17 mouse cellular contexts compared by ENCODE assay signal in genomic region chr13:118506136-118506535, GRCm38 (mm10).
A peak's percentile ranks its signal among the peaks of the same experiment; 100 is the strongest.
DNase-seq lines count a peak whose midpoint lies in the region; ATAC-seq lines count a peak whose summit lies in the region.
"Had no signal": no experiment of that assay in that cellular context is flagged by ENCODE, and none has a peak within 500 bp of the region (broad histone marks: within the 10 kb centered on the region; RNA-seq: fewer than 3 reads in every experiment).

No protein-coding gene starts in this region.

- WGBS in heart, embryonic 11.5 days (ENCODE audit: insufficient replicate concordance) = 82% methylated on average over 4 of the region's 4 CpGs
- WGBS in midbrain, embryonic 14.5 days = 61% methylated on average over 4 of the region's 4 CpGs
- WGBS in midbrain, embryonic 11.5 days = 87% methylated on average over 4 of the region's 4 CpGs

- ATAC-seq in heart, embryonic 11.5 days (replicated peaks; ENCODE audit: insufficient number of reproducible peaks, low FRiP score, low TSS enrichment) = no peak
- peak; percentile 11; the same call in 1 of the 2 replicates for ATAC-seq in midbrain, embryonic 14.5 days (ENCODE audit: low FRiP score, low TSS enrichment)
- ATAC-seq in midbrain, embryonic 11.5 days (ENCODE audit: low FRiP score) = no peak
- ATAC-seq: forebrain, embryonic 16.5 days; intestine, postnatal 0 days; liver, postnatal 0 days had no signal

- H3K27ac ChIP-seq in heart, embryonic 11.5 days (ENCODE audit: low read depth, low read length) = no peak overlapping the region
- H3K27ac ChIP-seq in midbrain, embryonic 14.5 days (replicated peaks; ENCODE audit: low read depth, low read length) = no peak overlapping the region
- H3K27ac ChIP-seq in midbrain, embryonic 11.5 days (ENCODE audit: low read depth, low read length) = no peak overlapping the region
- H3K27ac ChIP-seq: heart, embryonic 15.5 days; hindbrain, embryonic 10.5 days; kidney, postnatal 0 days; layer of hippocampus, adult 2 months; limb, embryonic 15.5 days had no signal

- H3K4me1 ChIP-seq in heart, embryonic 11.5 days (ENCODE audit: control insufficient read depth, insufficient read depth, low read length) = no peaks in the 10 kb centered on the region
- no peaks in the 10 kb centered on the region for H3K4me1 ChIP-seq in midbrain, embryonic 14.5 days (ENCODE audit: control insufficient read depth, insufficient read depth, low read length)
- no peaks in the 10 kb centered on the region for H3K4me1 ChIP-seq in midbrain, embryonic 11.5 days (ENCODE audit: control insufficient read depth, insufficient read depth, low read length)
- H3K4me1 ChIP-seq: heart, embryonic 15.5 days; hindbrain, embryonic 10.5 days; limb, embryonic 15.5 days had no signal

- H3K36me3 ChIP-seq in heart, embryonic 11.5 days (ENCODE audit: control insufficient read depth, insufficient read depth, low read length) = no peaks in the 10 kb centered on the region
- H3K36me3 ChIP-seq in midbrain, embryonic 14.5 days (ENCODE audit: control insufficient read depth, insufficient read depth, low read length) = no peaks in the 10 kb centered on the region
- no peaks in the 10 kb centered on the region for H3K36me3 ChIP-seq in midbrain, embryonic 11.5 days (ENCODE audit: control insufficient read depth, insufficient read depth, low read length)
- H3K36me3 ChIP-seq: heart, embryonic 15.5 days; hindbrain, embryonic 10.5 days; limb, embryonic 15.5 days had no signal

- H3K9me3 ChIP-seq in heart, embryonic 11.5 days (replicated peaks; ENCODE audit: control insufficient read depth, low read length) = no peaks in the 10 kb centered on the region
- H3K9me3 ChIP-seq in midbrain, embryonic 14.5 days (ENCODE audit: control insufficient read depth, low read length) = no peaks in the 10 kb centered on the region
- H3K9me3 ChIP-seq in midbrain, embryonic 11.5 days (ENCODE audit: control insufficient read depth, low read length) = no peaks in the 10 kb centered on the region
- H3K9me3 ChIP-seq: heart, embryonic 15.5 days; hindbrain, embryonic 10.5 days; limb, embryonic 15.5 days had no signal

- no peak overlapping the region for H3K9ac ChIP-seq in heart, embryonic 11.5 days (ENCODE audit: low read depth, low read length)
- H3K9ac ChIP-seq in midbrain, embryonic 14.5 days (replicated peaks; ENCODE audit: low read length) = no peak overlapping the region
- H3K9ac ChIP-seq in midbrain, embryonic 11.5 days (ENCODE audit: low read length) = no peak overlapping the region
- H3K9ac ChIP-seq: heart, embryonic 15.5 days; limb, embryonic 15.5 days; liver, postnatal 0 days had no signal

- peak; percentile 11 for DNase-seq in heart, adult 8-10 months (ENCODE audit: low spot score)
- DNase-seq in midbrain, embryonic 14.5 days = peak; percentile 21
- DNase-seq in midbrain, embryonic 11.5 days (ENCODE audit: low spot score, missing footprints) = no peak
- DNase-seq in gastrocnemius, adult 8-10 months (ENCODE audit: low spot score in 2 of 2) = peak; percentile 15 to 28
- peak; percentile 7 for DNase-seq in retina, embryonic 14.5 days (ENCODE audit: low spot score)
- DNase-seq in layer of hippocampus, adult 8-10 months (ENCODE audit: low spot score in 2 of 2) = no peak
- DNase-seq: cerebellum, adult 2 months; liver, postnatal 0 days had no signal

- H3K4me2 ChIP-seq in heart, embryonic 11.5 days = no peak overlapping the region
- H3K4me2 ChIP-seq in midbrain, embryonic 14.5 days (ENCODE audit: low read length) = no peak overlapping the region
- H3K4me2 ChIP-seq in midbrain, embryonic 11.5 days = no peak overlapping the region
- H3K4me2 ChIP-seq: heart, embryonic 15.5 days; limb, embryonic 15.5 days had no signal

- H3K4me3 ChIP-seq in heart, embryonic 11.5 days (ENCODE audit: low read depth, low read length) = no peak overlapping the region
- H3K4me3 ChIP-seq in midbrain, embryonic 14.5 days (replicated peaks; ENCODE audit: low read depth, low read length) = no peak overlapping the region
- H3K4me3 ChIP-seq in midbrain, embryonic 11.5 days (ENCODE audit: low read depth, low read length) = no peak overlapping the region
- H3K4me3 ChIP-seq: heart, embryonic 15.5 days; hindbrain, embryonic 10.5 days; layer of hippocampus, adult 2 months; limb, embryonic 15.5 days; myocyte had no signal

- no peaks in the 10 kb centered on the region for H3K27me3 ChIP-seq in heart, embryonic 11.5 days (ENCODE audit: control insufficient read depth, insufficient read depth, low read length)
- no peaks in the 10 kb centered on the region for H3K27me3 ChIP-seq in midbrain, embryonic 14.5 days (ENCODE audit: control insufficient read depth, insufficient read depth, low read length)
- H3K27me3 ChIP-seq in midbrain, embryonic 11.5 days (ENCODE audit: control insufficient read depth, insufficient read depth, low read length) = no peaks in the 10 kb centered on the region
- H3K27me3 ChIP-seq: heart, embryonic 15.5 days; limb, embryonic 15.5 days had no signal

Comparison
In these comparisons a context has a peak if more than half of its experiments do, and no peak if none do; other contexts are left out.
1. DNase-seq: peak in heart, adult 8-10 months (single experiment), midbrain, embryonic 14.5 days (single experiment), gastrocnemius, adult 8-10 months (2 of 2) and retina, embryonic 14.5 days (single experiment); none in midbrain, embryonic 11.5 days (single experiment) and layer of hippocampus, adult 8-10 months (0 of 2).